25 mouse cellular contexts compared by ENCODE assay signal in genomic region chrX:134359336-134359735, GRCm38 (mm10). TPM values are rescaled to one million over a fixed set of nuclear protein-coding genes. Genes with fewer than 3 reads are reported as not detected.
DNase-seq lines count a peak whose midpoint lies in the region; ATAC-seq and TF ChIP-seq lines count a peak whose summit lies in the region.
"Had no signal": no experiment of that assay in that cellular context is flagged by ENCODE, and none has a peak within 500 bp of the region (broad histone marks: within the 10 kb centered on the region; RNA-seq: fewer than 3 reads in every experiment).

No protein-coding gene starts in this region.

- no peak overlapping the region for H3ac ChIP-seq in C2C12 (ENCODE audit: control insufficient read depth, insufficient read length, low read depth)

- no peaks in the 10 kb centered on the region for H3K9me3 ChIP-seq in hindbrain, embryonic 12.5 days (replicated peaks)
- H3K9me3 ChIP-seq: embryonic facial prominence, embryonic 10.5 days; forebrain, embryonic 12.5 days; G1E; heart, embryonic 15.5 days; lung, embryonic 15.5 days had no signal

- no peak for ATAC-seq in hindbrain, embryonic 12.5 days (ENCODE audit: low FRiP score)

- no peaks in the 10 kb centered on the region for H3K79me3 ChIP-seq in C2C12 (ENCODE audit: low read depth)

- no peaks in the 10 kb centered on the region for H3K79me2 ChIP-seq in C2C12 (ENCODE audit: control insufficient read depth, insufficient read depth)

- no peak overlapping the region for H3K9ac ChIP-seq in hindbrain, embryonic 12.5 days
- H3K9ac ChIP-seq: forebrain, embryonic 12.5 days; heart, embryonic 15.5 days; lung, embryonic 15.5 days had no signal

- TF ChIP-seq CTCF in C2C12 (IDR thresholded peaks at IDR 0.05; ENCODE audit: control insufficient read depth, insufficient read depth, insufficient read length), result no peak

- H3K27me3 ChIP-seq in C2C12 (ENCODE audit: control insufficient read depth, insufficient read depth, insufficient read length), result no peaks in the 10 kb centered on the region
- H3K27me3 ChIP-seq in hindbrain, embryonic 12.5 days, result no peaks in the 10 kb centered on the region
- H3K27me3 ChIP-seq: forebrain, embryonic 12.5 days; heart, embryonic 15.5 days; lung, embryonic 15.5 days had no signal

- H3K36me3 ChIP-seq in C2C12 (ENCODE audit: control insufficient read depth, insufficient read depth), result peaks cover 27% of the 10 kb centered on the region
- no peaks in the 10 kb centered on the region for H3K36me3 ChIP-seq in hindbrain, embryonic 12.5 days
- H3K36me3 ChIP-seq: forebrain, embryonic 12.5 days; heart, embryonic 15.5 days; lung, embryonic 15.5 days had no signal

- WGBS in hindbrain, embryonic 12.5 days, result 86% methylated on average over 4 of the region's 4 CpGs

- no peak overlapping the region for H3K27ac ChIP-seq in hindbrain, embryonic 12.5 days
- H3K27ac ChIP-seq: embryonic facial prominence, embryonic 10.5 days; forebrain, embryonic 12.5 days; heart, adult 2 months; heart, embryonic 15.5 days; left cerebral cortex, adult 2 months; lung, embryonic 15.5 days had no signal

- no peak overlapping the region for H3K4me2 ChIP-seq in hindbrain, embryonic 12.5 days (replicated peaks)
- H3K4me2 ChIP-seq: forebrain, embryonic 12.5 days; heart, embryonic 15.5 days; lung, embryonic 15.5 days; midbrain, embryonic 11.5 days had no signal

- no peak overlapping the region for H3K4me3 ChIP-seq in C2C12 (ENCODE audit: insufficient read depth, poor library complexity, severe bottlenecking)
- H3K4me3 ChIP-seq in hindbrain, embryonic 12.5 days, result no peak overlapping the region
- H3K4me3 ChIP-seq: embryonic facial prominence, embryonic 10.5 days; forebrain, embryonic 12.5 days; heart, adult 2 months; heart, embryonic 15.5 days; left cerebral cortex, adult 2 months; lung, embryonic 15.5 days had no signal

- DNase-seq in 3T3-L1 (ENCODE audit: low read depth, low spot score), result peak; percentile 30
- DNase-seq in lung, adult 18-20 months, result peak; percentile 78 to 83
- DNase-seq in lung, postnatal 25 days (ENCODE audit: low spot score), result peak; percentile 67
- no peak for DNase-seq in gastrocnemius, postnatal 4 days (ENCODE audit: low spot score in 2 of 2)
- no peak for DNase-seq in c-Kit-positive CD71-positive TER-119-positive erythroid progenitor cells, embryonic 14.5 days (ENCODE audit: low spot score)
- DNase-seq: cerebellum, adult 8-10 months; gastrocnemius, postnatal 10 days; heart, adult 2 months; kidney, adult 18-20 months; kidney, postnatal 10 days; left cerebral cortex, postnatal 4 days; liver; retina, postnatal 1 day; thymus, postnatal 14 days had no signal

- H3K4me1 ChIP-seq in hindbrain, embryonic 12.5 days, result no peaks in the 10 kb centered on the region
- H3K4me1 ChIP-seq: embryonic facial prominence, embryonic 10.5 days; forebrain, embryonic 12.5 days; heart, embryonic 15.5 days; lung, embryonic 15.5 days had no signal

TF ChIP-seq in C2C12, 6 proteins besides CTCF, POLR2A, EP300 and RAD21:
- TF ChIP-seq CEBPB (IDR thresholded peaks at IDR 0.05; ENCODE audit: low read depth), result peak; percentile 34
- TF ChIP-seq FOSL1 (IDR thresholded peaks at IDR 0.05; ENCODE audit: insufficient read depth, low read length, poor library complexity, severe bottlenecking), result no peak
- TF ChIP-seq USF1 (IDR thresholded peaks at IDR 0.05; ENCODE audit: low read depth), result no peak

RNA-seq across cellular contexts. Expression of gene Drp2, which starts 45.0 kb away (rescaled TPM):
- polyA plus RNA-seq in C2C12 (2012; fragmentation: generic; extraction: Trizol), result 1.9 TPM
- total RNA-seq in gastrocnemius, postnatal 4 days (2021), result 10 to 100 TPM; 12.6 to 17.3 TPM
- 13.0 and 13.9 TPM in 2 replicates for polyA plus RNA-seq in hindbrain, embryonic 12.5 days (2016; fragmentation: Nextera tagmentation; extraction: Ambion mirVana)
- total RNA-seq: hematopoietic stem cell, adult 5-6 weeks; monocyte, adult 5-6 weeks had no signal

RNA-seq across cellular contexts. Expression of gene Cenpi, which starts 51.5 kb away (rescaled TPM):
- polyA plus RNA-seq in C2C12 (2012; fragmentation: generic; extraction: Trizol), result 10.8 TPM
- total RNA-seq in gastrocnemius, postnatal 4 days (2021), result 1 to 10 TPM; 5.9 to 7.6 TPM
- polyA plus RNA-seq in hindbrain, embryonic 12.5 days (2016; fragmentation: Nextera tagmentation; extraction: Ambion mirVana), result 12.7 and 17.7 TPM in 2 replicates

Comparison
In these comparisons a context has a peak if more than half of its experiments do, and no peak if none do; other contexts are left out.
1. DNase-seq: peak in 3T3-L1 (single experiment), lung, adult 18-20 months (2 of 2) and lung, postnatal 25 days (single experiment); none in gastrocnemius, postnatal 4 days (0 of 2) and c-Kit-positive CD71-positive TER-119-positive erythroid progenitor cells, embryonic 14.5 days (single experiment).